Mouse (Mus musculus): ENCODE measurements around the gene Maml2.

GRCm38 (mm10) chr9:13707066-13707555 is 409.4 kb downstream of the Maml2 start:
- TF ChIP-seq POLR2A (IDR thresholded peaks at IDR 0.05; ENCODE audit: extremely low read depth, insufficient read depth, low read length), result no peak
- TF ChIP-seq CTCF (IDR thresholded peaks at IDR 0.05; ENCODE audit: extremely low read depth, insufficient read depth, low read length), result no peak

Measured in cortical plate, adult 2 months (tissue).